Mouse (Mus musculus) olfactory bulb, adult 2 months (tissue): ENCODE data around the gene Tmem201. TPM values are rescaled to one million over a fixed set of nuclear protein-coding genes. Genes with fewer than 3 reads are reported as not detected.

Source experiments
- H3K27ac ChIP-seq: fragments of 200-500 bp; 2 replicates; pipeline ENCODE4 v1.5.1; 2012; ENCODE audit warnings: low read depth, low read length; ENCODE audit not compliant: insufficient read depth
- H3K4me1 ChIP-seq: fragments of 200-500 bp; 2 replicates; pipeline ENCODE4 v1.6.1; 2012; ENCODE audit warnings: low read length; ENCODE audit not compliant: control insufficient read depth, insufficient read depth
- H3K4me3 ChIP-seq: fragments of 200-500 bp; 2 replicates; pipeline ENCODE4 v1.5.1; 2012; ENCODE audit warnings: mild to moderate bottlenecking, low read depth, low read length, moderate library complexity; ENCODE audit not compliant: insufficient read depth
- CTCF ChIP-seq: fragments of 200-500 bp; IDR thresholded peaks from 2 replicates; pipeline ENCODE4 v1.5.1; 2012; ENCODE audit warnings: low read depth, mild to moderate bottlenecking, low read length, moderate library complexity; ENCODE audit not compliant: insufficient read depth
- POLR2A ChIP-seq: fragments of 200-500 bp; IDR thresholded peaks from 2 replicates; pipeline ENCODE4 v1.6.1; 2012; ENCODE audit warnings: mild to moderate bottlenecking, low read depth, low read length, moderate library complexity; ENCODE audit not compliant: insufficient read depth
- WGBS: fragments of 180-500 bp; shearing (Covaris S2); methylation state at CpG from one replicate; pipeline ENCODE4 v1.1.7; 2018; 5-methylcytosine and 5-hydroxymethylcytosine counted together
- polyA plus RNA-seq: library from polyadenylated mRNA; stranded (reverse); fragments of >200 nt; gene quantifications from 2 replicates; pipeline ENCODE4 v1.2.4, GENCODE M21; 2012; ENCODE audit warnings: low replicate concordance; ENCODE audit not compliant: missing spikeins, insufficient read depth, insufficient read length

Tmem201 gene
- polyA plus RNA-seq, 1 experiment = not detected

DNA sequence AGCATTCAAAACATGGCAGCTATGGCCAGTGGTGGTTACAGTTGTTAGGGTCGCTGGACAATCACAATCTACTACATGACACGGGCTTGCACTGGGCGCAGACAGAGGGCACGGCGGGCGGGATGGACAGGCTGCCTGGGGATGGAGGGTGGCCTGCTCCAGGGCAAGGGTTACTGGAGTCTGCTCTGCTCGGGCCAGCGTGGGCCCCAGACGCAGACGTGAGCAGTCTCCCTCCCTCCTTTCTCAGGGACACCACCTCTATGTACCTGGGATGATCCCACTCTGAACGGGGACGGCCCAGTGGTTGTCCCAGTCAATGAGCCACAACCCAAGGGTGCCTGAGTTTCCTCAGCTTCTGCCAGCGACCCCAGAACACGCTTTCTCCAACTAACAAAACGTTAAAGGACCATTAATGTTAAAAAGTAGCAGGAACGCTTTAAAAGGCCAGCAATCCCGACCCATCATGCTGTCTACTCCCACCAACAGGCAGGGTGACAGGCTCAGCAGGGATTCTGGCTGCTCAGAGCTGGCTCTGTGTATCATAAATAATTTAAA, 12.9 kb downstream of the Tmem201 start:
- H3K27ac ChIP-seq = no peak overlapping the region
- no peak overlapping the region for H3K4me3 ChIP-seq
- TF ChIP-seq CTCF = no peak
- TF ChIP-seq POLR2A = no peak
- peaks cover 38% of the 10 kb centered on the region for H3K4me1 ChIP-seq
- WGBS = 83% methylated on average over 17 of the region's 17 CpGs

DNA sequence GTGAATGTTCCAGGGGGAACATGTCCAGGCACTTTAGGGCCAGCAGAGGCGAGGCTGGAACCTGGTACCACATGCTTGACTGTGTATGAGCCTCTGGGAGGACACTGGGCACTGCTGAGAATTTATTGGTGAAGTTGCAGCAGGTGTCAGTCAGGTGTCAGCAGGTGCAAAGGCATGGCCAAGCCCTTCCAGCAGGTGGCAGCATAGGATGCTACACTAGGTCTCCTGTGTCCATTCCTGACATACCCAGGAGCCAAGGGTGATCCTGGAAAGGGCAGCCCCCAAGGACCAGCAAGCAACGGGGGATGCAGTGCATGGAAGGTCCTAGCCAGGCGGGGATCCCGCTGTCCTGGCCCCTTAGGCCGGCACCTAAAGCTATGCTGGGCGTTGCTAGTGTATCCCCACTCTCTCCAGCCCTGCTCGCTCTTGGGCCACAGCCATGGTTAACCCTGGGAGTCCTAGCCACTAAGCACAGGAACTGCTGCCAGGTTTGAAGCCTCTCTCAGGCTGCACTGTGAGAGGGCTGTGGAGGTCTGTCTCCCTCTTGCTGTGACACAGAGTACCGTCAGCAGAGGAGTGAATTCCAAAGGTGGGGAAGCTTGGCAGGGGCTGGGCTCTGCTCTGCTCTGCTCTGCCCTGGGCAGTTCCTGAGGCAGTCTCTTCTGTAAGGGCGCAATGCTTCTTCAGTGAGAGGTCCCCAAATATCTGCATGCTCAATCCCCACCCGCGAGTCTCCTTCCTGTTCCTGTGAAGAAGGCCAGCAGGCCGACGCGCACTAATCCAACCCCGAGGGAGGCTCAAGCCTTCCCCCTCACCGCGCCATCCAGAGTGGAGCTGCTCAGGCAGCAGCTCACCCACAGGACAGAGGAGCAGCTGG, 13.8 kb downstream of the Tmem201 start:
- Histone ChIP-seq H3K4me1 (peaks cover 31% of the 10 kb centered on the region), H3K4me3 (no peak overlapping the region), H3K27ac (no peak overlapping the region)
- TF ChIP-seq POLR2A (no peak), CTCF (no peak)
- WGBS = 55% methylated on average over 17 of the region's 17 CpGs

DNA sequence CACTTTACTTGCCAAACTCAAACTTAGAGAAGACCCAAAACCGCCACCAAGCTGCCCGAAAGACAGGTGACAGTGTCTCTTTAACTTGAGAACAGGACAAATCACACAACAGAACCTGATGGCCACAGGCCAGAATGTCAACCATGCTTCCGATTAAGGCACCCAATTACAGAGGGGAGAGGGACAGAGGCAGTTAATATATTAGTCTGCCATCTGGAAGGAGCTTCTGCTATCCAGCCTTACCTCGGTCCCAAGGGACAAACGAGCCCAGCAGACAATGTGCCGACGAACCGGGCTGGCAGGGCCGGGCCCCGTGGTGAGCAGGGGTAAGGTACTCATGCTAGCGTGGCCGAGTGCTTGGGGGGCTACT, 14.8 kb downstream of the Tmem201 start:
- H3K27ac ChIP-seq = no peak overlapping the region
- peaks cover 28% of the 10 kb centered on the region for H3K4me1 ChIP-seq
- TF ChIP-seq CTCF (no peak), POLR2A (no peak)
- H3K4me3 ChIP-seq = no peak overlapping the region
- WGBS = 86% methylated on average over 12 of the region's 12 CpGs

DNA sequence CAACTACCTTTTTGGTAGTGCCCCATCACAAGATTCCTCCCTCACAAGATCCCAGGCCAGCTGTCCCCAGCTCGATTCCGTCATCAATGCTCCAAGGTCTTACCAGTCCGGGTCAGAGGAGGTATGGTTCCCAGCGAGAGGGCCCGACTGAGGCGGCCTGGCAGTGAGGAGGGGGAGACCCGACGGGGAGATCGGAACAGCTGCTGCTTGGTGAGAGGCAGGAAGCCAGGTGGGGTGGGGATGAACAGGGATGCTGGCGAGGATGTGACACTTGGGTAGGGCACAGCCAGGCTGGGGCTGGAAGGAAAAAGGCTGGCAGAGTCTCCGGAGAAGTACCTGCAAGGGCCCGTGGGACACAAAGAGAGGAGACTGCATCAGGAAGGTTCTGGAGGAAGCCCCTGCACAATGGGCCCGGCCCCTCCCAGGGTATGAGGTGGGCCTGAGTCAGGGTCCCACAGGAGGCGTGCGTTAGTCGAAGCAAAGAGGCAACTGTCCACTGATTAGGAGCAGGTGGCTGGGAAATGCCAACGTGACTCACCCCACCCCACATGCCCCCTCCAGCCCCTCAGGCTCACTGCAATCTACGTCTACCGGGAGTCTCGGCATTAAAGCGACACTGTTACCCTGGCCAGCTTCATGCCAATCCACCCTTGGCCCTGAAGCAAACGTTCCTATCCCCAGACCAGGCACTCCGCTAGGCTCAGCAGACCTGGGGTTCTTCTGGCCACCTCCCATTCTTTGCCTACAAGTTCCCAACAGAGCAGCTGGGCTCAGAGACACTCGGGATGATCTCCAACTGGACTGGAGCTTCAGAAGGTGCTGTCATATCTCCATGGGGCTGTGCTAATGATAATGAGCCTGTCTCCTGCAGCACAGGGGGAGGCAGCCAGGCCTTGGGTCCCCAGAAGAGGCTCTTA, 15.5 kb downstream of the Tmem201 start:
- 74% methylated on average over 24 of the region's 24 CpGs for WGBS
- Histone ChIP-seq H3K27ac (no peak overlapping the region), H3K4me1 (peaks cover 28% of the 10 kb centered on the region), H3K4me3 (no peak overlapping the region)
- TF ChIP-seq POLR2A = no peak
- no peak for TF ChIP-seq CTCF

DNA sequence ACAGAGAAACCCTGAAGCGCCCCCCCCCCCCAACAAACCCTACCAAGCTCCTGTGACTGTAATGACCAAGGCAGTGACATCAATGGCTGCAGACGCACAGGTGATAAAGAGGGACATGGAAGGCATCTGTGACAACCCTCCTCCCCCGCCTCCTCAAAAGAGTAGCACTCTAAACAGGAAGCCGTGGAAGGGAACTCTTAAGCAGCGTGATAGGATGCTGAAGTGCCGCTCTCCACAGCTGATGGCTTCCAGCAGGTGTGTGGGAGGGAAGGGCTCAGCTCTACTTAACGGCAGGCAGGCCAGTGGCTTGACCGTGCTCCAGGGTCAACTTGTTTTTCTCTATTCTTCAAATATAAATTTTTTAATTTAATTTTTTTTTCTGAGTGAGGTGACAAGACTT, 16.7 kb downstream of the Tmem201 start:
- Histone ChIP-seq H3K4me1 (peaks cover 25% of the 10 kb centered on the region), H3K27ac (no peak overlapping the region), H3K4me3 (no peak overlapping the region)
- WGBS = 86% methylated on average over 8 of the region's 8 CpGs
- no peak for TF ChIP-seq CTCF
- no peak for TF ChIP-seq POLR2A

DNA sequence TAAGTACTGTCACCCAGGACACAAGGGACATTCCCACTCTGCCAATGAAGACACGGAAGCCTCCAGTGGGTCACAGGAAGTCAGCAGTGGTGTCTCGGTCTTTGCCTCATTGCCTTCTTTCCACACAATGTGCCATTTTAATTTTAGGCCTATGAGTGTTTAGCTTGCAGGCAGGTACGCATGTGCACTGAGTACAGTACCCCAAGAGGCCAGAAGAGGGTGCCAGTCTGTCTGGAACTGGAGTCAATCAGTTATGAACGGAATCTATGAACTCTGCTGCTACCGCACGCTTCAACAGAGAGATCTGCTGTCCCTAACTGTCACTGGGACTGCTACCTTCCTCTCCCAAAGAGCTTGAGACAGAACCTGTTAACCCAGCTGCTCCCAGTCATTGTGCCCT, 18.2 kb downstream of the Tmem201 start:
- TF ChIP-seq CTCF (no peak), POLR2A (no peak)
- Histone ChIP-seq H3K27ac (no peak overlapping the region), H3K4me1 (peaks cover 13% of the 10 kb centered on the region), H3K4me3 (no peak overlapping the region)
- WGBS = 70% methylated on average over 6 of the region's 6 CpGs

DNA sequence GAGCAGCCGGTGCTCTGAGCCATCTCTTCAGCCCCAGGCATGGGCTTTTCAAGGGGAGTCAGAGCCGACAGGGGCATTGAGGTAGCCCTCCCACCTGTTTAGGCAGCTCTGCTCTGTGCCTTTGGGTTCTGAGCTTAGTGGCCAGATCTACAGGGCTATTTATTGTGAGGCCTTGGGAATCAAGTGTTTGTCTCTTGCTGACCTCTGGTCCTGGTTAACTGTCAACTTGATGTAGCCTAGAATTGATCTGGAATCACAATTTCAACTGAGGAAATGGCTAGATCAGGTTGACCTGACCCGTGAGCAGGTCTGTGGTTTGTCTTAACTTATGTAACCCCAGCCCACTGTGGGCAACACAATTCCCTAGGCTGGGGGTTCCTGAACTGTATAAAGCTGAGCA, 23.3 kb downstream of the Tmem201 start:
- Histone ChIP-seq H3K27ac (no peak overlapping the region), H3K4me3 (no peak overlapping the region), H3K4me1 (no peaks in the 10 kb centered on the region)
- WGBS = 87% methylated on average over 3 of the region's 3 CpGs
- TF ChIP-seq CTCF = no peak
- TF ChIP-seq POLR2A = no peak

DNA sequence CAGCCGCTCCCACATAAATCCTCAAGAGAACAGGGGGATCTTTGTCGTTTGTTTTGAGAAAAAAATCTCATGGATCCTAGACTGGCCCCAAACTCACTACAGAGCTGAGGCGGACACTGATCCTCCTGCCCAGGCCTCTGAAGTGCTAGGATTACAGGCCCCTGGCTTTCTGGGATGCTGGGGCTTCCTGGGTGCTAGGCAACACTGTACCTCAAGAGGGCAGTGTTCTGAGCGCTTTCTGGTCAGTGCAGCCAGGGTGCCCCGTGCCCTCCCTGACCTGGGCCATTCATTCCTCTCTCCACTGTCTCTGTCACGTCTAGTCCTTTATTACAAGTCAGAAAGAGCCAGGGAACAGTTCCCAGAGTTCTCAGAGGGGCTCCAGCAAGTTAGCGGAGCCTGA, 25.9 kb downstream of the Tmem201 start:
- WGBS = 32% methylated on average over 7 of the region's 7 CpGs
- Histone ChIP-seq H3K27ac (no peak overlapping the region), H3K4me3 (no peak overlapping the region), H3K4me1 (no peaks in the 10 kb centered on the region)
- TF ChIP-seq CTCF = peak; percentile 71
- TF ChIP-seq POLR2A = no peak
